Comparison of ENCODE assay signal across 11 mouse cellular contexts in genomic region chr1:98053447-98053846, GRCm38 (mm10). TPM values are rescaled to one million over a fixed set of nuclear protein-coding genes. Genes with fewer than 3 reads are reported as not detected.
DNase-seq lines count a peak whose midpoint lies in the region; ATAC-seq and TF ChIP-seq lines count a peak whose summit lies in the region.
"Had no signal": no experiment of that assay in that cellular context is flagged by ENCODE, and none has a peak within 500 bp of the region (broad histone marks: within the 10 kb centered on the region; RNA-seq: fewer than 3 reads in every experiment).

No protein-coding gene starts in this region.

- H3K4me2 ChIP-seq in hindbrain, embryonic 13.5 days: no peak overlapping the region
- no peak overlapping the region for H3K4me2 ChIP-seq in hindbrain, embryonic 16.5 days (ENCODE audit: low read length)
- H3K4me2 ChIP-seq in midbrain, embryonic 13.5 days (replicated peaks): no peak overlapping the region
- H3K4me2 ChIP-seq: embryonic facial prominence, embryonic 12.5 days had no signal

- TF ChIP-seq CTCF in Patski (IDR thresholded peaks at IDR 0.05): peak; percentile 25

- in situ Hi-C loops in Patski (cut with MboI; ENCODE audit: low pct_unique_long_range_greater_than_20kb): no loop called here

- H3K9ac ChIP-seq in hindbrain, embryonic 13.5 days: no peak overlapping the region
- no peak overlapping the region for H3K9ac ChIP-seq in hindbrain, embryonic 16.5 days (ENCODE audit: low read depth, low read length)
- H3K9ac ChIP-seq in midbrain, embryonic 13.5 days (replicated peaks): no peak overlapping the region
- H3K9ac ChIP-seq: embryonic facial prominence, embryonic 12.5 days had no signal

- no peaks in the 10 kb centered on the region for H3K9me3 ChIP-seq in hindbrain, embryonic 13.5 days
- no peaks in the 10 kb centered on the region for H3K9me3 ChIP-seq in hindbrain, embryonic 16.5 days (ENCODE audit: control insufficient read depth, low read length)
- no peaks in the 10 kb centered on the region for H3K9me3 ChIP-seq in midbrain, embryonic 13.5 days
- H3K9me3 ChIP-seq: embryonic facial prominence, embryonic 12.5 days had no signal

- H3K4me1 ChIP-seq in hindbrain, embryonic 13.5 days (replicated peaks): peaks cover 21% of the 10 kb centered on the region
- peaks cover under 1% of the 10 kb centered on the region for H3K4me1 ChIP-seq in hindbrain, embryonic 16.5 days (ENCODE audit: control insufficient read depth, insufficient read depth, low read depth, low read length)
- peaks cover 44% of the 10 kb centered on the region for H3K4me1 ChIP-seq in midbrain, embryonic 13.5 days (replicated peaks)

- POLR2A ChIA-PET in Patski (lab: Charles Lee): no interaction called here

- H3K4me3 ChIP-seq in hindbrain, embryonic 13.5 days: no peak overlapping the region
- H3K4me3 ChIP-seq in hindbrain, embryonic 16.5 days (ENCODE audit: low read length): no peak overlapping the region
- H3K4me3 ChIP-seq in midbrain, embryonic 13.5 days (replicated peaks): no peak overlapping the region
- H3K4me3 ChIP-seq: embryonic facial prominence, embryonic 12.5 days had no signal

- peak; percentile 51 for DNase-seq in adrenal gland, postnatal 10 days
- DNase-seq in adrenal gland, adult 8-10 months: no peak
- no peak for DNase-seq in Patski (ENCODE audit: low read depth, low spot score)
- DNase-seq: cerebellum, adult 2 months; lung, postnatal 10 days; thymus, postnatal 14 days had no signal

- H3K27me3 ChIP-seq in hindbrain, embryonic 13.5 days: no peaks in the 10 kb centered on the region
- H3K27me3 ChIP-seq in hindbrain, embryonic 16.5 days (replicated peaks; ENCODE audit: control insufficient read depth, insufficient read depth, low read length): no peaks in the 10 kb centered on the region
- no peaks in the 10 kb centered on the region for H3K27me3 ChIP-seq in Patski
- no peaks in the 10 kb centered on the region for H3K27me3 ChIP-seq in midbrain, embryonic 13.5 days
- H3K27me3 ChIP-seq: embryonic facial prominence, embryonic 12.5 days had no signal

- no peak for ATAC-seq in hindbrain, embryonic 13.5 days (ENCODE audit: low FRiP score)
- no peak for ATAC-seq in hindbrain, embryonic 16.5 days
- ATAC-seq in Patski: no peak
- no peak for ATAC-seq in midbrain, embryonic 13.5 days
- ATAC-seq in CD4-positive, CD25-positive, alpha-beta regulatory T cell, adult 4 months: no peak

- CTCF ChIA-PET in Patski (lab: Charles Lee): no interaction called here

- H3K36me3 ChIP-seq in hindbrain, embryonic 13.5 days: no peaks in the 10 kb centered on the region
- no peaks in the 10 kb centered on the region for H3K36me3 ChIP-seq in hindbrain, embryonic 16.5 days (ENCODE audit: control insufficient read depth, insufficient read depth, low read length)
- H3K36me3 ChIP-seq in midbrain, embryonic 13.5 days: no peaks in the 10 kb centered on the region
- H3K36me3 ChIP-seq: embryonic facial prominence, embryonic 12.5 days had no signal

- 0 out of 2 replicates have a peak overlapping the region, but pooled peaks have one; percentile 9 for H3K27ac ChIP-seq in hindbrain, embryonic 13.5 days
- no peak overlapping the region for H3K27ac ChIP-seq in hindbrain, embryonic 16.5 days (ENCODE audit: low read depth, low read length)
- H3K27ac ChIP-seq in midbrain, embryonic 13.5 days: peak overlapping the region; percentile 65; the same call in 1 of the 2 replicates
- H3K27ac ChIP-seq: embryonic facial prominence, embryonic 12.5 days had no signal

- WGBS in hindbrain, embryonic 13.5 days: 63% methylated on average over 2 of the region's 2 CpGs
- WGBS in hindbrain, embryonic 16.5 days: 55% methylated on average over 2 of the region's 2 CpGs
- WGBS in midbrain, embryonic 13.5 days: 39% methylated on average over 2 of the region's 2 CpGs

RNA-seq across cellular contexts. Expression of gene Pam, which starts 42.0 kb away (rescaled TPM):
- total RNA-seq in adrenal gland, postnatal 10 days (2021): 100 to 1,000 TPM; 205 to 219 TPM
- 100 to 1,000 TPM; 360 to 563 (median 476) TPM for total RNA-seq in adrenal gland, adult 8-10 months (2022)
- 35.3 and 40.5 TPM in 2 replicates for polyA plus RNA-seq in hindbrain, embryonic 13.5 days (2015; fragmentation: Nextera tagmentation; extraction: Ambion mirVana)
- polyA plus RNA-seq in hindbrain, embryonic 16.5 days (2015; fragmentation: Nextera tagmentation; extraction: Ambion mirVana): 22.3 and 25.1 TPM in 2 replicates
- polyA plus RNA-seq in Patski (2021): 74.0 TPM
- polyA plus RNA-seq in midbrain, embryonic 13.5 days (2015; fragmentation: Nextera tagmentation; extraction: Ambion mirVana): 37.6 and 43.0 TPM in 2 replicates
- polyA plus RNA-seq in CD4-positive, CD25-positive, alpha-beta regulatory T cell, adult 4 months (2017; shearing (Covaris generic)): 1 to 10 TPM; 3.3 to 5.9 TPM
